Mouse (Mus musculus) forebrain, embryonic 14.5 days (tissue): ENCODE measurements around the gene Depdc5. TPM values are rescaled to one million over a fixed set of nuclear protein-coding genes. Genes with fewer than 3 reads are reported as not detected.

Experiments used
- ATAC-seq: fragments of 200-750 bp; cut with Nextera tagmentation; 2 replicates; pipeline ENCODE4 v1.8.0; 2017; ENCODE audit warnings: mild to moderate bottlenecking, moderate library complexity
- DNase-seq: peaks from one replicate; pipeline ENCODE4 v3.0.0-alpha.2; 2015; ENCODE audit warnings: low spot score
- H3K27ac ChIP-seq: fragments of 300-500 bp; sonication (generic); 2 replicates; pipeline ENCODE4 v1.5.1; 2014; ENCODE audit warnings: low read depth, mild to moderate bottlenecking, control low read depth, low read length, moderate library complexity
- H3K27me3 ChIP-seq: fragments of 300-500 bp; sonication (generic); replicated peaks from 2 replicates; pipeline ENCODE4 v1.6.1; 2014; ENCODE audit warnings: low read length, control low read depth, mixed read lengths; ENCODE audit not compliant: control insufficient read depth, insufficient read depth
- H3K36me3 ChIP-seq: fragments of 300-500 bp; sonication (generic); 2 replicates; pipeline ENCODE4 v1.6.1; 2014; ENCODE audit warnings: low read length, control low read depth; ENCODE audit not compliant: control insufficient read depth, insufficient read depth
- H3K4me1 ChIP-seq: fragments of 300-500 bp; sonication (generic); 2 replicates; pipeline ENCODE4 v1.6.1; 2014; ENCODE audit warnings: antibody characterized with exemption, low read length, control low read depth; ENCODE audit not compliant: control insufficient read depth, insufficient read depth
- H3K4me2 ChIP-seq: fragments of 300-500 bp; sonication (generic); 2 replicates; pipeline ENCODE4 v1.6.1; 2014; ENCODE audit warnings: mild to moderate bottlenecking, control low read depth, low read length
- H3K4me3 ChIP-seq: fragments of 300-500 bp; sonication (generic); 2 replicates; pipeline ENCODE4 v1.5.1; 2014; ENCODE audit warnings: low read depth, low read length, control low read depth
- H3K9ac ChIP-seq: fragments of 300-500 bp; sonication (generic); 2 replicates; pipeline ENCODE4 v1.6.1; 2014; ENCODE audit warnings: mild to moderate bottlenecking, low read length, control low read depth, moderate library complexity
- H3K9me3 ChIP-seq: fragments of 300-500 bp; sonication (generic); replicated peaks from 2 replicates; pipeline ENCODE4 v1.6.1; 2016; ENCODE audit warnings: low read length, control low read depth, mixed read lengths; ENCODE audit not compliant: control insufficient read depth
- WGBS: fragments of 180-500 bp; shearing (Covaris S2); extraction: QIAGEN DNeasy Blood & Tissue Kit; methylation state at CpG from one replicate; pipeline ENCODE4 v1.1.7; 2014; 5-methylcytosine and 5-hydroxymethylcytosine counted together
- polyA plus RNA-seq: library from polyadenylated mRNA; unstranded; fragments of >200 nt; fragmentation: Nextera tagmentation; extraction: Ambion mirVana; gene quantifications from 2 replicates; pipeline ENCODE4 v1.2.1, GENCODE M21; 2014

The Depdc5 gene
- polyA plus RNA-seq, 1 experiment from 2014 or later = 19.0 TPM

- WGBS = 56% methylated on average over 2 of the region's 2 CpGs
- H3K27me3 ChIP-seq = no peaks in the 10 kb centered on the region
These were observed 71.2 kb downstream of the Depdc5 start for GRCm38 (mm10) chr5:32934654-32935053.

GRCm38 (mm10) chr5:32940586-32940985 lies 77.1 kb downstream of the Depdc5 start:
- no peak for ATAC-seq
- Histone ChIP-seq H3K9ac (no peak overlapping the region), H3K4me2 (no peak overlapping the region), H3K9me3 (no peaks in the 10 kb centered on the region), H3K4me1 (no peaks in the 10 kb centered on the region), H3K27ac (no peak overlapping the region), H3K27me3 (no peaks in the 10 kb centered on the region), H3K36me3 (peaks cover 79% of the 10 kb centered on the region), H3K4me3 (no peak overlapping the region)
- no peak for DNase-seq
- WGBS = 84% methylated on average over 7 of the region's 7 CpGs

More at GRCm38 (mm10) chr5:32934654-32935053, 71.2 kb downstream of the Depdc5 start:
- Histone ChIP-seq H3K36me3 (peaks cover 76% of the 10 kb centered on the region), H3K4me2 (no peak overlapping the region), H3K27ac (no peak overlapping the region), H3K9ac (no peak overlapping the region), H3K4me3 (no peak overlapping the region), H3K4me1 (no peaks in the 10 kb centered on the region), H3K9me3 (no peaks in the 10 kb centered on the region)
- DNase-seq = peak; percentile 28
- ATAC-seq = no peak

GRCm38 (mm10) chr5:32941209-32941924 lies 77.9 kb downstream of the Depdc5 start:
- ATAC-seq = no peak
- H3K4me2 ChIP-seq = no peak overlapping the region
- H3K4me3 ChIP-seq = no peak overlapping the region
- H3K9ac ChIP-seq = no peak overlapping the region
- WGBS = 95% methylated on average over 8 of the region's 8 CpGs
- no peak for DNase-seq
- H3K9me3 ChIP-seq = no peaks in the 10 kb centered on the region
- H3K4me1 ChIP-seq = no peaks in the 10 kb centered on the region
- H3K27me3 ChIP-seq = no peaks in the 10 kb centered on the region
- peaks cover 77% of the 10 kb centered on the region for H3K36me3 ChIP-seq
- H3K27ac ChIP-seq = no peak overlapping the region

GRCm38 (mm10) chr5:32950077-32950476 lies 86.6 kb downstream of the Depdc5 start:
- Histone ChIP-seq H3K27ac (no peak overlapping the region), H3K4me1 (no peaks in the 10 kb centered on the region), H3K9ac (no peak overlapping the region), H3K4me2 (no peak overlapping the region), H3K9me3 (no peaks in the 10 kb centered on the region), H3K4me3 (no peak overlapping the region), H3K36me3 (peaks cover 53% of the 10 kb centered on the region), H3K27me3 (no peaks in the 10 kb centered on the region)
- WGBS = 97% methylated on average over 6 of the region's 6 CpGs
- ATAC-seq = no peak
- DNase-seq = no peak

- Histone ChIP-seq H3K4me3 (no peak overlapping the region), H3K27me3 (no peaks in the 10 kb centered on the region), H3K4me2 (no peak overlapping the region), H3K4me1 (no peaks in the 10 kb centered on the region), H3K9ac (no peak overlapping the region), H3K36me3 (peaks cover 54% of the 10 kb centered on the region), H3K9me3 (no peaks in the 10 kb centered on the region), H3K27ac (no peak overlapping the region)
- ATAC-seq (no peak), DNase-seq (no peak)
- WGBS = 91% methylated on average over 3 of the region's 3 CpGs
These were observed 87.3 kb downstream of the Depdc5 start for GRCm38 (mm10) chr5:32950702-32951274.

GRCm38 (mm10) chr5:32955716-32956115 lies 92.2 kb downstream of the Depdc5 start:
- no peaks in the 10 kb centered on the region for H3K9me3 ChIP-seq
- no peak overlapping the region for H3K4me3 ChIP-seq
- no peak overlapping the region for H3K27ac ChIP-seq
- no peaks in the 10 kb centered on the region for H3K27me3 ChIP-seq
- no peak overlapping the region for H3K9ac ChIP-seq
- WGBS = 93% methylated on average over 4 of the region's 4 CpGs
- H3K4me2 ChIP-seq = no peak overlapping the region
- peaks cover 51% of the 10 kb centered on the region for H3K36me3 ChIP-seq
- DNase-seq = no peak
- H3K4me1 ChIP-seq = no peaks in the 10 kb centered on the region
- ATAC-seq = no peak

- Histone ChIP-seq H3K4me3 (no peak overlapping the region), H3K36me3 (peaks cover 65% of the 10 kb centered on the region), H3K4me2 (no peak overlapping the region), H3K27ac (no peak overlapping the region), H3K9ac (no peak overlapping the region), H3K27me3 (no peaks in the 10 kb centered on the region), H3K9me3 (no peaks in the 10 kb centered on the region), H3K4me1 (no peaks in the 10 kb centered on the region)
- 88% methylated on average over 3 of the region's 3 CpGs for WGBS
- no peak for ATAC-seq
- no peak for DNase-seq
These were observed 98.1 kb downstream of the Depdc5 start for GRCm38 (mm10) chr5:32961616-32962015.

- no peak overlapping the region for H3K4me3 ChIP-seq
- no peak overlapping the region for H3K4me2 ChIP-seq
- DNase-seq = no peak
- no peaks in the 10 kb centered on the region for H3K27me3 ChIP-seq
- no peak overlapping the region for H3K27ac ChIP-seq
- WGBS = 100% methylated on average over 1 of the region's 1 CpGs
- no peaks in the 10 kb centered on the region for H3K9me3 ChIP-seq
- no peaks in the 10 kb centered on the region for H3K4me1 ChIP-seq
- no peak for ATAC-seq
- H3K36me3 ChIP-seq = peaks cover 66% of the 10 kb centered on the region
- no peak overlapping the region for H3K9ac ChIP-seq
These were observed 99.1 kb downstream of the Depdc5 start for GRCm38 (mm10) chr5:32962581-32962980.

- H3K4me3 ChIP-seq = no peak overlapping the region
- no peaks in the 10 kb centered on the region for H3K9me3 ChIP-seq
- H3K27ac ChIP-seq = no peak overlapping the region
- H3K36me3 ChIP-seq = peaks cover 52% of the 10 kb centered on the region
- H3K4me2 ChIP-seq = no peak overlapping the region
- no peak overlapping the region for H3K9ac ChIP-seq
- no peaks in the 10 kb centered on the region for H3K4me1 ChIP-seq
- WGBS = 89% methylated on average over 4 of the region's 4 CpGs
- no peaks in the 10 kb centered on the region for H3K27me3 ChIP-seq
- DNase-seq = no peak
- ATAC-seq = no peak
These were observed 113.0 kb downstream of the Depdc5 start for GRCm38 (mm10) chr5:32976541-32976940.
